11 mouse cellular contexts compared by ENCODE assay signal in the genomic region with DNA sequence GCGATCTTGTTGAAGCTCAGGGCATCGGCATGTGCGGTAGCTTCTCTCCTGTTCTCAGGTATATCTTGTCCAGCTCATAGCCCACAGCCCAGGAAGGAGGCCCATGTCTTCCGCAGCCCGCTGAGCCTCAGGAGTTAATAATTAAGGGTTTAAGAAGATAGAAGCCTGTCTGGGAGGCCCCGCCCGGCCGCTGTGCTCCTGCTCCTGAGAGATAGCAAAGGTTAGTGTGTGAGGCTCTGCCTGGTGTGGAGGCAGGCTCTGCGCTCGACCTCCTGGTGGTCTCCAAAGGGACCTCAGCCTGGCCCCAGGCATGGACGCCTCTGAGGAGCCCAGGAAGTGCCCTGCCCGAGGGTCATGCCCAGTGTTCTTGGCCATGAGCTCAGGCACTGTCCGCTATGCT. TPM values are rescaled to one million over a fixed set of nuclear protein-coding genes. Genes with fewer than 3 reads are reported as not detected.
DNase-seq lines count a peak whose midpoint lies in the region; ATAC-seq lines count a peak whose summit lies in the region.
"Had no signal": no experiment of that assay in that cellular context is flagged by ENCODE, and none has a peak within 500 bp of the region (broad histone marks: within the 10 kb centered on the region; RNA-seq: fewer than 3 reads in every experiment).

No protein-coding gene starts in this region.

- DNase-seq in kidney, adult 18-20 months = peak; percentile 64
- DNase-seq in limb, embryonic 11.5 days (ENCODE audit: low spot score) = no peak
- peak; percentile 68 to 82 for DNase-seq in spleen, postnatal 36 days (ENCODE audit: low spot score in 2 of 2)
- DNase-seq in cerebellum, postnatal 14 days = no peak
- DNase-seq in lung, postnatal 4 days = no peak
- no peak for DNase-seq in T-cell, adult 2 months (ENCODE audit: low spot score)

- H3K27me3 ChIP-seq in kidney, embryonic 16.5 days (ENCODE audit: insufficient read depth, low read length) = no peaks in the 10 kb centered on the region
- H3K27me3 ChIP-seq in embryonic facial prominence, embryonic 15.5 days = no peaks in the 10 kb centered on the region
- H3K27me3 ChIP-seq in limb, embryonic 11.5 days (ENCODE audit: control insufficient read depth, insufficient read depth, low read length) = no peaks in the 10 kb centered on the region
- H3K27me3 ChIP-seq: forebrain, embryonic 15.5 days; neural tube, embryonic 15.5 days had no signal

- no peak overlapping the region for H3K4me2 ChIP-seq in kidney, embryonic 16.5 days (replicated peaks; ENCODE audit: low read depth, low read length)
- no peak overlapping the region for H3K4me2 ChIP-seq in embryonic facial prominence, embryonic 15.5 days (replicated peaks)
- H3K4me2 ChIP-seq in limb, embryonic 11.5 days (ENCODE audit: low read depth, severe bottlenecking) = no peak overlapping the region
- H3K4me2 ChIP-seq: forebrain, embryonic 15.5 days; neural tube, embryonic 15.5 days had no signal

- no peak for ATAC-seq in kidney, embryonic 16.5 days (ENCODE audit: low FRiP score, low TSS enrichment)
- ATAC-seq in embryonic facial prominence, embryonic 15.5 days (ENCODE audit: insufficient number of reproducible peaks, low FRiP score, low TSS enrichment, low read depth) = no peak
- ATAC-seq in limb, embryonic 11.5 days (ENCODE audit: insufficient number of reproducible peaks, low FRiP score, low TSS enrichment, low read depth) = no peak
- ATAC-seq: forebrain, embryonic 15.5 days had no signal

- H3K27ac ChIP-seq in kidney, embryonic 16.5 days (ENCODE audit: low read length) = no peak overlapping the region
- H3K27ac ChIP-seq in embryonic facial prominence, embryonic 15.5 days (replicated peaks) = 0 out of 2 replicates have a peak overlapping the region, but pooled peaks have one; percentile 92
- peak overlapping the region; percentile 97; the same call in 1 of the 2 replicates for H3K27ac ChIP-seq in limb, embryonic 11.5 days (replicated peaks; ENCODE audit: low read depth, low read length)
- H3K27ac ChIP-seq: forebrain, embryonic 15.5 days; macrophage; neural tube, embryonic 15.5 days had no signal

- WGBS in kidney, embryonic 16.5 days = 67% methylated on average over 13 of the region's 13 CpGs
- 68% methylated on average over 13 of the region's 13 CpGs for WGBS in embryonic facial prominence, embryonic 15.5 days
- 72% methylated on average over 13 of the region's 13 CpGs for WGBS in limb, embryonic 11.5 days

- H3K9ac ChIP-seq in kidney, embryonic 16.5 days (replicated peaks; ENCODE audit: low read length) = no peak overlapping the region
- H3K9ac ChIP-seq in embryonic facial prominence, embryonic 15.5 days = no peak overlapping the region
- H3K9ac ChIP-seq in limb, embryonic 11.5 days (ENCODE audit: low read length) = no peak overlapping the region
- H3K9ac ChIP-seq: forebrain, embryonic 15.5 days; neural tube, embryonic 15.5 days had no signal

- no peaks in the 10 kb centered on the region for H3K36me3 ChIP-seq in kidney, embryonic 16.5 days (ENCODE audit: insufficient read depth, low read length)
- H3K36me3 ChIP-seq in embryonic facial prominence, embryonic 15.5 days = no peaks in the 10 kb centered on the region
- no peaks in the 10 kb centered on the region for H3K36me3 ChIP-seq in limb, embryonic 11.5 days (ENCODE audit: control insufficient read depth, insufficient read depth, low read length)
- H3K36me3 ChIP-seq: forebrain, embryonic 15.5 days; neural tube, embryonic 15.5 days had no signal

- H3K9me3 ChIP-seq in kidney, embryonic 16.5 days (ENCODE audit: low read length) = no peaks in the 10 kb centered on the region
- no peaks in the 10 kb centered on the region for H3K9me3 ChIP-seq in embryonic facial prominence, embryonic 15.5 days (replicated peaks)
- no peaks in the 10 kb centered on the region for H3K9me3 ChIP-seq in limb, embryonic 11.5 days (ENCODE audit: control insufficient read depth, low read length)
- H3K9me3 ChIP-seq: forebrain, embryonic 15.5 days; neural tube, embryonic 15.5 days had no signal

- no peak overlapping the region for H3K4me3 ChIP-seq in kidney, embryonic 16.5 days (ENCODE audit: low read length)
- no peak overlapping the region for H3K4me3 ChIP-seq in embryonic facial prominence, embryonic 15.5 days (replicated peaks)
- H3K4me3 ChIP-seq in limb, embryonic 11.5 days (ENCODE audit: low read depth, low read length) = no peak overlapping the region
- H3K4me3 ChIP-seq: forebrain, embryonic 15.5 days; neural tube, embryonic 15.5 days had no signal

- peaks cover 47% of the 10 kb centered on the region for H3K4me1 ChIP-seq in kidney, embryonic 16.5 days (ENCODE audit: insufficient read depth, low read length)
- H3K4me1 ChIP-seq in embryonic facial prominence, embryonic 15.5 days = peaks cover 57% of the 10 kb centered on the region
- peaks cover 47% of the 10 kb centered on the region for H3K4me1 ChIP-seq in limb, embryonic 11.5 days (ENCODE audit: control insufficient read depth, insufficient read depth, low read length)

RNA-seq across cellular contexts. Expression of gene Rab3il1, which starts 13.4 kb away (rescaled TPM):
- 32.0 and 34.6 TPM in 2 replicates for polyA plus RNA-seq in kidney, embryonic 16.5 days (2015; fragmentation: Nextera tagmentation; extraction: Ambion mirVana)
- polyA plus RNA-seq in embryonic facial prominence, embryonic 15.5 days (2015; fragmentation: Nextera tagmentation; extraction: Ambion mirVana) = 45.8 and 46.1 TPM in 2 replicates
- polyA plus RNA-seq in limb, embryonic 11.5 days (2014; fragmentation: Nextera tagmentation; extraction: Ambion mirVana) = 39.8 and 44.5 TPM in 2 replicates

RNA-seq across cellular contexts. Expression of gene Best1, which starts 13.4 kb away (rescaled TPM):
- 1.4 and 1.9 TPM in 2 replicates for polyA plus RNA-seq in kidney, embryonic 16.5 days (2015; fragmentation: Nextera tagmentation; extraction: Ambion mirVana)
- 1.2 and 1.9 TPM in 2 replicates for polyA plus RNA-seq in embryonic facial prominence, embryonic 15.5 days (2015; fragmentation: Nextera tagmentation; extraction: Ambion mirVana)
- 1.9 and 2.4 TPM in 2 replicates for polyA plus RNA-seq in limb, embryonic 11.5 days (2014; fragmentation: Nextera tagmentation; extraction: Ambion mirVana)

RNA-seq across cellular contexts. Expression of gene Fads3, which starts 26.5 kb away (rescaled TPM):
- polyA plus RNA-seq in kidney, embryonic 16.5 days (2015; fragmentation: Nextera tagmentation; extraction: Ambion mirVana) = 30.1 and 36.5 TPM in 2 replicates
- 16.4 and 17.3 TPM in 2 replicates for polyA plus RNA-seq in embryonic facial prominence, embryonic 15.5 days (2015; fragmentation: Nextera tagmentation; extraction: Ambion mirVana)
- polyA plus RNA-seq in limb, embryonic 11.5 days (2014; fragmentation: Nextera tagmentation; extraction: Ambion mirVana) = 2.3 and 3.3 TPM in 2 replicates

RNA-seq across cellular contexts. Expression of gene Fth1, which starts 34.4 kb away (rescaled TPM):
- 1,651 and 1,666 TPM in 2 replicates for polyA plus RNA-seq in kidney, embryonic 16.5 days (2015; fragmentation: Nextera tagmentation; extraction: Ambion mirVana)
- polyA plus RNA-seq in embryonic facial prominence, embryonic 15.5 days (2015; fragmentation: Nextera tagmentation; extraction: Ambion mirVana) = 1,601 and 1,694 TPM in 2 replicates
- polyA plus RNA-seq in limb, embryonic 11.5 days (2014; fragmentation: Nextera tagmentation; extraction: Ambion mirVana) = 1,189 and 1,219 TPM in 2 replicates

Comparison
In these comparisons a context has a peak if more than half of its experiments do, and no peak if none do; other contexts are left out.
1. DNase-seq: peak in kidney, adult 18-20 months (single experiment) and spleen, postnatal 36 days (2 of 2); none in limb, embryonic 11.5 days (single experiment), cerebellum, postnatal 14 days (0 of 2), lung, postnatal 4 days (0 of 2) and T-cell, adult 2 months (single experiment).